Mouse (Mus musculus) thymus, postnatal 0 days (tissue): ENCODE results near the gene Smarce1. TPM values are rescaled to one million over a fixed set of nuclear protein-coding genes. Genes with fewer than 3 reads are reported as not detected.
"Not testable (repeated sequence)": the region's sequence is repeated elsewhere in the genome, so short reads cannot be mapped to it uniquely, and the experiment has no call there.

ENCODE experiments used
- DNase-seq: peaks from one replicate; pipeline ENCODE4 v3.0.0-alpha.2; 2015; ENCODE audit warnings: low spot score
- polyA plus RNA-seq: library from polyadenylated mRNA; unstranded; fragments of >200 nt; fragmentation: Nextera tagmentation; extraction: Ambion mirVana; gene quantifications from 2 replicates; pipeline ENCODE4 v1.2.1, GENCODE M21; 2015

The Smarce1 gene
- 227 and 240 TPM in 2 replicates for polyA plus RNA-seq

- peak; percentile 84 for DNase-seq
Measured at GRCm38 (mm10) chr11:99230261-99231048, at the start of gene Smarce1. Gene Smarce1, minus strand, starts transcription at chr11:99231017.

DNA sequence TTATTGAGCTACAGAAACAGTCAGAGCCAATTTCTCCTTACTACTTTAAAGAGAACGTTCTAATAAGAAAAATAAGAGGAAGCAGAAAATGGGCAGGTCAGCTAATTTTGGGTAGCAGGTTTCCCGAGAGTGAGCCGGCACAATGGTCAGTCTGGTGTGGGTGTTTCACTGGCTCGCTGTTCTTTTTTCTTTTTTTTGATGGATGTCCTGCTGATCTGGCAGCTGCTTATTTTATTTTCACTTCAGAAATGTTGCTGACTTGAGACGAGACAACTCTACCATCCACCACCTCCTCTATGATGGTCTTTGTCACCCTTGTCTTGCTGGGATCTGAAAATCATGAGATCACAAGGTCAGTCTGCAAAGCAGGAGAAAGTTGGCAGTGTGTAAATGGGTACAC, 49.2 kb upstream of the Smarce1 start:
- DNase-seq = no peak

- no peak for DNase-seq
Measured at GRCm38 (mm10) chr11:99276786-99277185, 46.0 kb upstream of the Smarce1 start.

DNA sequence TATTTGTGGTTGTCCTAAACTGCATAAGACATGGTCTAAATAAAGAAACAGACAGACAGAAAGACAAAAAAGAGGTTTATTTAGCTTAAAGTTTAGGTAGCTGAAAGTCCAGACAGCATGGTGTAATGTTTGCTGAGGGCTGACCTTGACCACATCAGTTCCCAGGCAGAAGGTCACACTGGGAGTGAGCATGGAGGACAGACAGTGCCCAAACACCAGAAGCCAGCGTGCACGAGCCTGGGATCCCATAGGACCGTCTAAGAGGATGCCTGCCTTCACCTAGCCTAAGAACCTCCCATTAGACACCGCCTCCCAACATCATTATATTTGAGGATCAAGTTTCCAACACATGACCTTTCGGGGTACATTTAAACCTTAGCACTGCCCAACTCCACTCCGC, 44.8 kb upstream of the Smarce1 start:
- no peak for DNase-seq

- no peak for DNase-seq
Measured at GRCm38 (mm10) chr11:99272721-99273120, 41.9 kb upstream of the Smarce1 start.

GRCm38 (mm10) chr11:99269192-99269591, 38.4 kb upstream of the Smarce1 start:
- DNase-seq = no peak

- DNase-seq = no peak
Measured at GRCm38 (mm10) chr11:99265796-99266195, 35.0 kb upstream of the Smarce1 start.

GRCm38 (mm10) chr11:99265220-99265619, 34.4 kb upstream of the Smarce1 start:
- DNase-seq = no peak

DNA sequence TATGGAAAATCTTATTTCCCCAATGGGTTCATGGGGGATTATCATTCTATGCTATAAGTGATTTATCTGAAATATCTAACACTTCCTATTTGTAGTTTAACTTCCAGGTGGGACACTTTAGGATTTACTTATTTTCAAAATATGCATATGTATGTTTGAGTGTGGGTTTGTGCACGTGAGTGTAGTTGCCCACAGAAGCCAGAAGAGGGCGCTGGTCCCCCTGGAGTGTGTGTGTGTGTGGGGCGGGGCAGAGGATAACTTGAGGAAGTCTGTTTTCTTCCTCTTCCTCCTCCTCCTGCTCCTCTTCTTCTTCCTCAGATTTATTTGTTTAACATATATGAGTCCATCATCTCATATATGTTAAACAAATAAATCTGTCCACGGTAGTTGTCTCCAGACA, 25.4 kb upstream of the Smarce1 start:
- no peak for DNase-seq

DNA sequence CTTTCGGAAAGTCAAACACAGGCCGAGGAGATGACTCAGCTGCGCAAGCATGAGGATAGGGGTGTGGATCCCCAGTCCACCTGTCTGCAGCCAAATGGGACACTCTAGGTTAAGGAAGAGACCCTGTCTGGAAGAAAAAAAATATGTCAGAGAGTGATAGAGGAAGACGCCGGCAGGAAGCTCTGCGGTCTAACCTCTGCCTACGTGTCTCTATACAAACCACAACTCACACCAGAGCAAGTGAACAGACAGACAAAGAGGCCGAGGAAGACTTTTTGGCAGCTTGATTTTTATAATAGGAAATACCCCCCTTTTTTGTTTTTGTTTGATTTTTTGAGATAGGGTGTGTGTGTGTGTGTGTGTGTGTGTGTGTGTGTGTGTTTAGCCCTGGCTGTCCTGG, 24.5 kb upstream of the Smarce1 start:
- DNase-seq = peak; percentile 62

- DNase-seq = no peak
Measured at GRCm38 (mm10) chr11:99253893-99254292, 23.1 kb upstream of the Smarce1 start.

DNA sequence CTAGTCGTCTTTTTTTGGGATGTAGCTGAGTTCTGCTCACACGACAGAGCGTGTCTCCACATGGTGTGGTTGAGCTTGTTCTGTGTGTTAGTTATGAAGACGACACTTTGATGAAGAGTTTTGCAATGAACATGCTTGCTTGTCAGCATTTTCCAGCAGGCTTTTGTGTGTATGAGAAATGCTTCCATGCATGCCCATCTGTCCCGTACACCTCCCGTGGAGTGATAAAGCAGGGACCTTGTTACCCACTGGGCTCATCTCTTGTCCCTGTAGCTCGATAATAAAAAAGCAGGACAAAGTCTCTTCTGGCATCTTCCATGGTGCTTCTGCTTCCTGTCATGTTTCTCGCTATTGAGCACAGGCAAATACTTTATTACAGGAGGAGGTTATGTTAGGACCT, 21.9 kb upstream of the Smarce1 start:
- no peak for DNase-seq

DNA sequence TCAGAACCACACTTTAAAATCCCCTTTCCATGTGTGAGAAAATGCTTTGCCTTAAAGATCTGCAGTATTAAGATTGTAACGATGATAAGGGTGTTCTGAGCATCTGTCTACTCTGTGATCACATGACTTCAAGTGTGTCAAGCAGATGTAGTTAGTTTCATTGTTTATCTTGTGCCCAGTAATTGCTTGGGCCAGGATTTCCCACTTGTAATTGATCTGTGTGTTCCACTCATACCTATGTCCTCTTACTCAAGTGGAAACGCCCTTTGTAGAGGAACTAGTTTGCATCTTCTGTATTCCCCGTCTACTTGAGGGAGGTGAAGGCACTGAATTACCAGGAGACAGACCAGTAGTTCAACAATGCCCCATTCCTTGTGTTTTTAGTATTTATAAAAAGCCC, 19.8 kb upstream of the Smarce1 start:
- DNase-seq = no peak

- DNase-seq = no peak
Measured at GRCm38 (mm10) chr11:99250241-99250640, 19.4 kb upstream of the Smarce1 start.

DNA sequence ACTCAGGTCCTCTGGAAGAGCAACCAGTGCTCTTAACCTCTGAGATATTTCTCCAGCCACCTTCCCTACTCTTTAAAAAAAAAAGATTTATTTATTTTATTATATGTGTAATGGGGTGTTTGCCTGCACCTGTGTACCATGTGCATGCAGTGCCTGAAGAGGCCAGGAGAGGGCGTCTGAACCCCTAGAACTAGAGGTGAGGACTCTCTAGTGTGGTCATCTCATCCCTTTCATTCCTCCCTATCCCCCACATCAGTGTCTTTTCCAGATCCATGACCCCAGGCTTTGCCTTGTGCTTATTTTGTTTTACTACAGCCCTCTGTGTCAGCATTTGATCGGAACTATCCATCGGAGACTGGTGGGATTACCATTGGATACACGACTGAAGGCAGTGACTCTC, 18.3 kb upstream of the Smarce1 start:
- peak; percentile 17 for DNase-seq

DNA sequence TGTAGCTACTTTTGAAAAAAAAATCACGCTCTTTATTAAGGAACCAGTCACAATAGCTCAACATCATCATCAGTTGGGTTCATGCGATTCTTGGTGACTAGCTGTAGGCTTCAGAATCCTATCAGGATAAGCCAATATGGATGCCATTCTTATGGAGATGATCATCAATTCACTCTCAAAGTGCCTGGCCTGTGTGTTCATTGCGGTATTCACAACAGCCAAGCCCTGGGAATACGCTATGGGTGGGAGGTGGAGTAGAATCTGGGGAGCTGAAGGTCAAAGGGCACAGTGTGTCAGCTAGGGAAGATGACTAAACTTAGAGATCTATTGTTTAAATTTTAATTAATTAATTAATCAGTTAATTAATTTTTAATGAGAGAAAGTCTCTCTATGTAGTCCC, 17.1 kb upstream of the Smarce1 start:
- no peak for DNase-seq

DNA sequence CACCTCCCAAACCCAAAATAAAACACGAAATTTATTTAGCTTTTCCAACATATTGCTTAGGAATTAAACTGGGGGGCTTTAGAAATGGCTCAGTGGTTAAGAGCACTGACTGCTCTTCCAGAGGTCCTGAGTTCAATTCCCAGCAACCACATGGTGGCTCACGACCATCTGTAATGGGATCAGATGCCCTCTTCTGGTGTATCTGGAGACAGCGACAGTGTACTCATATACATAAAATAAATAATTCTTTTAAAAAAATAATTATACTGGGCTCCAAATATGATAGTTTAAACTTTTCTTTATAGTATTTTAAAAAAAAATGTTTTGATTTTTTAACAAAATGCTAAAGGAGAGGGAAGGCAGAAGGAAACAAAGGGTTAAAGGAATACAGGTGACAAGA, 13.7 kb upstream of the Smarce1 start:
- DNase-seq = not testable (repeated sequence)

DNA sequence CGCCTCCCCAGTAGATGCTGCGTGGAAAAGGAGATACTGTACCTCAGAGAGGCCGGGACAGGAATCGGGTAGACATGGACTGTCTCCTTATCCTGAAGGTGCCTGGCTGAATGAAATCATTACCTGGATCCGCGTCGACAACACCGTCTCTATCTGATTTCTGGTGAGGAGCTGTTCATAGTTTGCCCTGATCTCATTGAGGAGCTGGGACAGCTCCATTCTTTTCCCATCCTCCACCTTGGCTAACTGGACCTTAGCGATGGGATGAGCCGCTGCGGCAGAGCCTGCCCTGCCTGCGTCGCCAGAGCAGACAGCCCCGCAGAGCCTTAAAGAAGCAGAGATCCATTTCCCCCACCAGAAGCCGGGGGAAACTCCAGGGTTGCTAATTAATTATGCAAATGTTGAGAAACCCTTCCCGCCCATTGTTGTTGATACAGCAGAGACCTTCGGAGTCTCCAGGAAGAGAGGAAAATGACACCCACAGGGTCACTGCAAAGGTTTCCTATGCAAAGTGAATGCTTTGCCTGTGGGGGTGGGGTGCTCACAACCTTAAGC, 13.1 kb upstream of the Smarce1 start, which contains the start of gene Krt222:
Gene Krt222 (minus strand): TSS at position 266 of the 555 bp plus-strand sequence.
- DNase-seq = no peak

DNA sequence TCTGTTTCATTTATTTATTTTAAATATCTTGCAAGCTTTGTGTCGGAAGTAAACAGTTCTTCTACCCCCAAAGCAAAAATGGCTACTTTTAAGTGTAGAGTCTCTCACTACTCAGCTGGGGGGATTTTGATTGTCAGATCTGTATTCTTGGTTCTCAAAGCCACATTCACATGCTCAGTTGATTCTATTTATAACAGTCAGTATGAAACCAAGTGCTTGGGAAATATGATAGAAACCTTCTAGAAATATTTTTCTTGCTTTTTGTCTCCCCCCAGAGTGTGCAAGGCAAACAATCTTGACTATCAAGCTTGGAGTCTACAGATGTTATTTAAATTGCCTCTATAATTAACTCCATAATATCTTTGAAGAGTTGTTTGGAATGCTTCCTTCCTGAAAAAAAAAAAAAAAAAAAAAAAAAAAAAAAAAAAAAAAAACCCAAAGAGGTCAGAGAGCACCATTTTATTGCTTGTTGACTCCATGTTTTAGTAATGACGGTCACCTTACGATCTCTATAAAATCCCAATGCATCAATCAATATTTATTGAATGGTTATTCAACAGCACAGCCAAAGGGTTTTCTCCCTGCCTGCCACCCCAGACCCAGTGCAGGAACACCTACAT, 12.5 kb upstream of the Smarce1 start:
- no peak for DNase-seq

DNA sequence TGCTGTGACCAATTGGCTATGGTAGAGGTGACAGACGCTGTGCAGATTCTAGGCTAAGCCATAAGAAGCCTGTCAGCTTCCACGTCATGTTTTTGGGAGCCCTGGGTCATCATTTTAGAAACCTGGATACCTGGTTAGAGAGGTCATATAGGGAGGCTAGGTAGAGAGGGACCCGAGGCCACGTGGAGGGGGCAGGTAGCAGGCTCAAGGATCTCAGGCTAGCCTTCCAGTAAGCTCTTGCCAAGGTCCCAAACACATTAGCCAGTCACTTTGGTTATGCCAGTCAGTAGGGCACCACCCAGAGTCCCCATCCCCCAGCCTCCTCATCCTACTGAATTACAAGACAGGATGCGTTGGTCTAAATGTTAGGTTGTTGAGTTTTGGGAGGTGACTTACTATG, 11.2 kb upstream of the Smarce1 start:
- no peak for DNase-seq

GRCm38 (mm10) chr11:99238468-99238867, 7.7 kb upstream of the Smarce1 start:
- DNase-seq = peak; percentile 91

- no peak for DNase-seq
Measured at GRCm38 (mm10) chr11:99231049-99231816, 416 bp upstream of the Smarce1 start.
